Mouse (Mus musculus) cortical plate, adult 2 months (tissue): ENCODE measurements around the gene Qtrt2. TPM values are rescaled to one million over a fixed set of nuclear protein-coding genes. Genes with fewer than 3 reads are reported as not detected.

Experiments
- H3K27ac ChIP-seq: fragments of 200-500 bp; 2 replicates; pipeline ENCODE4 v1.5.1; 2012; ENCODE audit warnings: low read length, control low read depth, inconsistent platforms; ENCODE audit not compliant: insufficient read depth
- H3K4me1 ChIP-seq: fragments of 200-500 bp; 2 replicates; pipeline ENCODE4 v1.6.1; 2011; ENCODE audit warnings: low read length; ENCODE audit not compliant: control insufficient read depth, insufficient read depth
- H3K4me3 ChIP-seq: fragments of 200-500 bp; 2 replicates; pipeline ENCODE4 v1.5.1; 2011; ENCODE audit warnings: mild to moderate bottlenecking, low read length, control low read depth; ENCODE audit not compliant: insufficient read depth
- CTCF ChIP-seq: fragments of 200-500 bp; IDR thresholded peaks from 2 replicates; pipeline ENCODE4 v1.5.1; 2011; ENCODE audit warnings: mild to moderate bottlenecking, control low read depth, low read length; ENCODE audit not compliant: insufficient read depth; ENCODE audit errors: extremely low read depth
- POLR2A ChIP-seq: fragments of 200-500 bp; IDR thresholded peaks from 2 replicates; pipeline ENCODE4 v1.6.1; 2011; ENCODE audit warnings: mild to moderate bottlenecking, low read length, control low read depth; ENCODE audit not compliant: insufficient read depth; ENCODE audit errors: extremely low read depth
- polyA plus RNA-seq: library from polyadenylated mRNA; depleted of rRNA; stranded (reverse); fragments of >200 nt; gene quantifications from 2 replicates; pipeline ENCODE4 v1.2.3, GENCODE M21; 2012

The Qtrt2 gene
- polyA plus RNA-seq, 1 experiment: 36.5 TPM

DNA sequence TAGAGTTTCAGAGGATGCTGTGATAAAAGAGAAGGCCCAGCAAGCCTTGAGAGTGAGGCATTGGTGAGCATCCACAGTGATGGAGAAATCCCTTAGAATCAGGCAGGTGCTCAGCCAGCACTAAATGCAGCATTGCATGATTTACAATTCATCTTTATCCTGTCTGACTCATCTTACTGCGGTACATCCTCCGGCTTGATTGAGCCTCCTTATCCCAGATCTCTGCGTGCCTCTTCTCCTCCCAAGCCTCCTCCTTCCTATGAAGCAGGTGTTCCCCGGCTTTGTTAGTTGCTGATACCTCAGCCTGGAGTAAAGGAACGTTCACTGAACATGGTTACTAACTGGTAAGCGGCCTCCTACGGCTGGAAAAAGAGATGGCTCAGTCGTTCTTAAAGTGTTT, 32.1 kb downstream of the Qtrt2 start:
- no peak for TF ChIP-seq POLR2A
- no peak for TF ChIP-seq CTCF
- 0 out of 2 replicates have a peak overlapping the region, but pooled peaks have one; percentile 33 for H3K27ac ChIP-seq
- H3K4me3 ChIP-seq: no peak overlapping the region
- H3K4me1 ChIP-seq: peaks cover 2% of the 10 kb centered on the region; the same call in 1 of the 2 replicates

DNA sequence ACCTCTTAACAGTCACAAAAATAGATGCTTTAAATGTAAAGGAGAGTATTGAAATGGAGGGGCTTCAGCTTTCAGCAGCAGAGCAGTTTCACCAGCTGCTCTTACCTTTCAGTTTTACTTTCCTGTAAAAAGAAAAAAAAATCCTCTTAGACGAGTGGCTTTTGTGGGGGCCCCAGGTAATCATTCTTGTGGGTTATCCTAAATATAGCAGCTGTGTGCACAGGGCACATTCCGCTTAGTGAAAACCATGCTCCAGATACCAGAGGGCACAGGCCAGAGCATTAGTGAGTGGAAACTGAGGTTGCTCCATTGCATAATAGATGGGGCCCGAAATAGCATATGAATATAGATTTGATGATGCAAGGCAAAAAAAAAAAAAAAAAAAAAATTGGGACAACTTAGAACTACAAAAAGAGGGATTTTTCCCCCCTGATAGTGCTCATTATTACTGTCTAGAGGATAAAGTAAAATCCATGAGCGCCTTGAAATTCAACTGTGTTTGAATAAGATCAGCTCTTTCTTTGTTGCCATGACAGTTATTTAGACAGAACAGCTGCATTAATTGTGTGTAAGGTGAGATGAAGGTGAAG, 35.8 kb downstream of the Qtrt2 start:
- peaks cover 2% of the 10 kb centered on the region for H3K4me1 ChIP-seq
- no peak overlapping the region; the same call in 1 of the 2 replicates for H3K4me3 ChIP-seq
- H3K27ac ChIP-seq: no peak overlapping the region
- no peak for TF ChIP-seq POLR2A
- TF ChIP-seq CTCF: no peak

GRCm38 (mm10) chr16:43890005-43890336, 36.6 kb downstream of the Qtrt2 start:
- peak; percentile 37; the same call in 1 of the 2 replicates for TF ChIP-seq CTCF
- TF ChIP-seq POLR2A: no peak
- Histone ChIP-seq H3K27ac (peak overlapping the region; percentile 33; the same call in 1 of the 2 replicates), H3K4me1 (peaks cover 2% of the 10 kb centered on the region), H3K4me3 (peak overlapping the region; percentile 66)

DNA sequence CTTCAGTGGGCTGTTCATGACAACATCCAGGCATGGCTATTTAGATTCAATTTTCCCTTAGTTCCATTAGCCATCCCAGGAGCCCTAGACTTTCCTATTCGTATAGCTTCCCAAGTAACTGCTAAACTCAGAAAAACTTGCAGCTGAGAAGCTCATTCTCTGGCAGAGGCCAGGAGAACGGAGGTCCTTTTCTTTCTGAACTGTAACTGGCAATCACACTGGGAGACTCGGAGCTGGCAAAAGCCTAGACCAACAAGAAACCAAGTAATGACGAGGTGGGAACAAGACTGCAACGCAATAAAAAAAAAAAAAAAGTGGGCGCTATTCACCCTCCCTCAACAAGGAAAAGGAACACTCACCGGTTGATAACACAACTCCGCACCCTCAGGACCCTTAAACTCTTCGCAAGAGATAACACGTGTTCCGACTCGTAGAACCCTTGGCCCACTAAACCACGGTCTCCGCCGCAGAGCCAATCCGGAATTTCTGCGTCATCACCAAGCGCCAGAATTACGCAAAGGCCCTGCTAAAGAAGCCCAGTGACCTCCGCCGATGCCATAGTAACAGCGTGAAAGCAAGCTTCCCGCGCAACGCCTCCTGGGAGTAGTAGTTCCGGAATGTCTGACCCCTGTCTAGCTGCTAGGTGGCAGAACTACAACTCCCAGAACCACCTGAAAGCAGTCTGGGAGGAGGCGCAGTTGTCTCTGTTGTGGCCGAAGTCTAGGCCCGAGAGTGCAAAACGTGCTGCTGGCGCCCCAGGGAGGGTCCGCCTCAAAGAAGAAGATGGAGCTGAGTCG, 37.2 kb downstream of the Qtrt2 start, which contains the start of gene Ccdc191:
Ccdc191 (plus strand) TSS at position 593 of the 797 bp plus-strand sequence.
- TF ChIP-seq CTCF (no peak), POLR2A (peak; percentile 82)
- Histone ChIP-seq H3K4me1 (peaks cover 2% of the 10 kb centered on the region), H3K27ac (peak within 1 kb of the TSS; percentile 33; the same call in 1 of the 2 replicates), H3K4me3 (peak within 1 kb of the TSS; percentile 66)

DNA sequence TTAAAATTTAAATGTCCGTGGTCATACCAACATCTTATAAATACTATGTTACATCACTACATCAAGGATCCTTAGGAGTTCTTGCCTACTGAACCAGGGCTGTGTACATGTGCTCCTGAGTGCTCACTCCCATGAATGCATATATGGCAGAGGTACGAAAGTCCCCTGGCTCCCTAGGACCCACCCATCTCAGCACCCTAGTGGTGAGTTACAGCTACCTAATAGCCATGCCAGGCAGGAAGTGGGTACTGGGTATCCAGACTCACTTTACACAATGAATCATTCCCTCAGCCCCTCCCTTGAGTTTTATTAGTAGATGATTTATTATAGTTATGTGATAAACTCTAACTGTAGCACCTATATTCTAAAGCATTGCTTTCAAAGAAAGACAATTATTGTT, 44.3 kb downstream of the Qtrt2 start:
- Histone ChIP-seq H3K4me3 (no peak overlapping the region), H3K4me1 (no peaks in the 10 kb centered on the region), H3K27ac (no peak overlapping the region)
- TF ChIP-seq CTCF (no peak), POLR2A (no peak)

GRCm38 (mm10) chr16:43881636-43882035, 45.0 kb downstream of the Qtrt2 start:
- Histone ChIP-seq H3K4me3 (no peak overlapping the region), H3K4me1 (no peaks in the 10 kb centered on the region), H3K27ac (no peak overlapping the region)
- no peak for TF ChIP-seq CTCF
- no peak for TF ChIP-seq POLR2A

GRCm38 (mm10) chr16:43879769-43880168, 46.8 kb downstream of the Qtrt2 start:
- Histone ChIP-seq H3K27ac (no peak overlapping the region), H3K4me3 (no peak overlapping the region), H3K4me1 (no peaks in the 10 kb centered on the region)
- no peak for TF ChIP-seq CTCF
- no peak for TF ChIP-seq POLR2A

GRCm38 (mm10) chr16:43871419-43871818, 55.2 kb downstream of the Qtrt2 start:
- Histone ChIP-seq H3K4me1 (0 out of 2 replicates have a peak, but pooled peaks cover 2% of the 10 kb centered on the region), H3K27ac (no peak overlapping the region), H3K4me3 (no peak overlapping the region)
- TF ChIP-seq CTCF (no peak), POLR2A (no peak)

DNA sequence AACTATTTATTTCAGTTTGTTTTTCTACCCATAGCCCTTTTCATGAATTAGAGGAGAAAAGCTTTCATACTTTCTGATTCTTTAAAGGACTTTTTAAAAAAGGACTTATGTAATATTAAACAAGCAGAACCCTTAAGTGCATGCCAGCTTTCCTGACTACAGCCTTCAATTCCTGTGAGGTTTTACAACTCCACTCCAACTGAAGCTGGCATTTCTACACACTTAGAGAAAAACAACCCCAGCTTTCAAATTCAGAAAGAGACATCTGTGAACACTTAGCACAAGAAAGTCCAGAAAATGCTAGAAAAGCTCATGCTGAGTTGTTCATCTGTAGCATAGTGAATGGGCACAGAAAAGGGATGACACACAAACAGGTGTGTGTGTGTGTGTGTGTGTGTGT, 56.8 kb downstream of the Qtrt2 start:
- no peak overlapping the region for H3K4me3 ChIP-seq
- H3K4me1 ChIP-seq: 0 out of 2 replicates have a peak, but pooled peaks cover 2% of the 10 kb centered on the region
- TF ChIP-seq POLR2A (no peak), CTCF (no peak)
- no peak overlapping the region for H3K27ac ChIP-seq
